Mouse (Mus musculus) hematopoietic stem cell, adult 5-6 weeks (primary cell): ENCODE data around the gene Nit1. TPM values are rescaled to one million over a fixed set of nuclear protein-coding genes. Genes with fewer than 3 reads are reported as not detected.

ENCODE experiments used
- ATAC-seq, 2 experiments: fragments of 125-278 bp in 1 of 2; replicated peaks in 1 of 2; 2 replicates each; pipeline ENCODE4 v1.8.0; 2016 to 2017; ENCODE audit warnings: inconsistent platforms in 2 of 2, mild to moderate bottlenecking in 2 of 2, moderate number of reproducible peaks in 2 of 2, low read depth in 1 of 2, moderate TSS enrichment in 1 of 2; ENCODE audit not compliant: low FRiP score in 2 of 2, poor library complexity in 2 of 2, severe bottlenecking in 2 of 2, insufficient read depth in 1 of 2, low TSS enrichment in 1 of 2
- total RNA-seq: library from RNA; stranded (forward); fragments of 172-1452, 232-1000 nt; gene quantifications from 2 replicates; pipeline ENCODE4 v1.2.3, GENCODE M21; 2017

The Nit1 gene
- total RNA-seq, result 45.7 and 55.1 TPM in 2 replicates

DNA sequence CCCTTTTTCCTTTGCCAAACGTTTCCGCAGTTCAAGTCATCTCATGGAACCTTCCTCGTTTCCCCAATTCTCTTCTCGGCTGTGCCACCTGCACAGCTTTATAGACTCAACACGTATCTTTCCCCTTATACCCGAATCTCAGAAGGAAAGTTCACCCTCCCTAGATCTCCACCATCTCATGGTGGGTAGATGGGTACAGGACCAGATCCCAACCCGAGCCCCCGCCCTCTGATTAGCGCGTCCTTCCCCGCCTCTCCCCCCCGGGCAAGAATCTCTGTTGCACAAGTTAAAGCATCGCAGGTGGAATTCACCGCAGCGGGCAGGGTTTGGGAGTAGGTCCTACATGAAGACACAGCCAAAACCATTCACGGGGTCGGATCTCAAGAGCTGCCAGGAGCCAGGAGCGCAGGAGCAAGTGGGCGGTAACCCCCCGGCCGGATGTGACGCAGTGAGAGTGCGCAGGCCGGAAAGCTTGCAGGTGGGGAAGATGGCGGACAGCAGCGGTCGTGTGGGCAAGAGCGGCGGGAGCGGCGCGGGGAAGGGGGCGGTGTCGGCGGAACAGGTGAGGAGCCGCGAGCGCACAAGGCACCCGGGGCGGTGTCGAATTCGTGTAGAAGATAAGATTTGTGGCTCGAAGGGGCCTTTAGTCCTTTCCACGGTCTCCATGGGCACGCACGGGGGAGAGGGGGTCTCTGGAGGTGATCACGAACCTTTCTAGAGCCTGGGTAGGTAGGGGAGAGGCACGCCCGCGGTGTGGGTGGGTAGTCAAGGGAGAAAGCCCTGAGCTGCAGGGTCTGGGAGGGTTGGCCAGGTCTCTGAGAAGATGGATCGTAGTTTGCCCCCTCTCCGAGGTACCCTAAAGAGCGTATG lies at the start of gene Nit1, which contains the start of gene Pfdn2:
TSS of gene Nit1 (minus strand) at position 422 of the 870 bp plus-strand sequence.
TSS of gene Pfdn2 (plus strand) at position 446 of the 870 bp plus-strand sequence.
- ATAC-seq, result peak; percentile 93 to 97

DNA sequence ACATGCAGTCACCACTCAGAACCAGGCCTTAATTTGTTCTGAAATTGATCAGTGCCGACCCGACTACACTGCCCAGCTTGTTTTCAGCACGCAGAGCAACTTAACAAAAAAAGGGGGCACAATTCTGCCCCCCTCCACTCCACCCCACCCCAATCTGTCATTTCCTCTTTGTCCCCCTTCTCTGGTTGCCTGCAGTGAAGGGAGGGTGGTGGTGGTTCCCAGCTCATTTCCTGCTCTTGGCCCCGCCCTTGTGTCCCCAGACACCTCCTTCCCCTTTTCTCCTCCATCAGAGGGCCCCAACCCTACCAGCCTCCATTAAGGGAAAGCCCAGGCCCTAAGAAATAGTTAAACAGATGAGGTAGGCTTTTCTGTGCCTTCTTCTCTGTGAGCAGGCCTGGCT lies 44.7 kb upstream of the Nit1 start:
- ATAC-seq, result peak; percentile 83 to 84

GRCm38 (mm10) chr1:171388376-171389102 lies 43.1 kb upstream of the Nit1 start, which contains the start of gene Arhgap30:
Gene Arhgap30, plus strand, starts transcription at chr1:171388954.
- ATAC-seq, result peak; percentile 90 to 92

- ATAC-seq, result no peak
These were observed 41.7 kb upstream of the Nit1 start for GRCm38 (mm10) chr1:171387099-171387498.

DNA sequence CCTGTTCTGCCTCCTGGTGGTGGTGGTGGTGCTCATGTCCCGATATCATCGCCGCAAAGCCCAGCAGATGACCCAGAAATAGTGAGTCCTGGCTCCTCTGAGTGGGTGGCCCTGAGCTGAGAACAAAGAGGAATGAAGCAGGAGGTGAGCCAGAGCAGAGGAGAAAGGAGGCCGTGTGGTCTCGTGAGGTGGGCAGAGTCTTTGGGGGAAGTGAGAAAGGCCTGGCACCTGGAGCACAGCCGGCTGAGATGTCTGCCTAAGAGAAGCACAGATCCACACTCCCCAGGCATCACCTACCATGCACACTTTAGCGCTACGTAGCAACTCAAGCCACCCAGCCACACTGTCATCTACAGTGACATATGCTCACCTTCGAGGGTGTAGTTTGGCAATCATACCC lies 39.7 kb upstream of the Nit1 start:
- ATAC-seq, result no peak

DNA sequence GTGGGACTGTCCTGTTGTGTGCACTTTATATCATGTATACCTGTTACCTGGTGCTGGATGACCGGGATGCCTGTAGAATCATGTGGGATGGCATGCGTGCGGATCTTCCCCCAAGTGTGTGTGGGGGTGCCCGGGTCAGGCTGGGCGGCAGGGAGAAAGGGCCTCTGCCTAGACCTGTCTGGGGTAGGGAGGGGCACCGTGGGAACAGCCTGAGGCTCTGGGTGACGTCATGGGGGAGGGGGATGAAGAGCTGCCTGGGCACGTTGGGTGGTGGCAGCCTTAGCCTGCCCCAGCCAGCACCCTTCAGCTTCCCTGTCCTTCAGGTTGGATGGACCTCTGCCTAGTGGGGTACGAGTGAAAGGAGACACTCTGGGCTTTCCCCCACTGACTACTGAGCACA lies 38.9 kb upstream of the Nit1 start:
- ATAC-seq, result no peak

GRCm38 (mm10) chr1:171382096-171382620 lies 36.7 kb upstream of the Nit1 start:
- no peak for ATAC-seq

GRCm38 (mm10) chr1:171379935-171380599 lies 34.6 kb upstream of the Nit1 start:
- ATAC-seq, result peak; percentile 87 to 88

DNA sequence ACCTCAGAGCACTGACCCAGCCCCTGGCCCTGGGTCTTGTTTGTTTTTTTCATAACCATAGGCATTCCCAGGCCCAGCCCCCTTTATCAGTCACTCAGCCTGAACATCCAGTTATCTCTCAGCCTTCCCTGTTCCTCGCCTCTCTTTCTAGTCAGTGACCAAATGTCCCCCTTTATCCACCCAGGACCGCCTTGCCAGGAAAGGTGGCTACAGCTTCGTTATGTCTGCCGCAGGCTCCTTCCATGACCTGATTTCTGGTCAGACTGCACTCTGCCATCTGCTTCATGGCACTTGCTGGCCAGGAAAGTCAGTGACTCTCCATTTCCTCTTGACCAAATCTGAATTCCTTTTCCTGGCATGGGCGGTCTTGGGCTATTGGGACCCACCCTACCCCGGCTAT lies 32.9 kb upstream of the Nit1 start:
- ATAC-seq, result no peak

DNA sequence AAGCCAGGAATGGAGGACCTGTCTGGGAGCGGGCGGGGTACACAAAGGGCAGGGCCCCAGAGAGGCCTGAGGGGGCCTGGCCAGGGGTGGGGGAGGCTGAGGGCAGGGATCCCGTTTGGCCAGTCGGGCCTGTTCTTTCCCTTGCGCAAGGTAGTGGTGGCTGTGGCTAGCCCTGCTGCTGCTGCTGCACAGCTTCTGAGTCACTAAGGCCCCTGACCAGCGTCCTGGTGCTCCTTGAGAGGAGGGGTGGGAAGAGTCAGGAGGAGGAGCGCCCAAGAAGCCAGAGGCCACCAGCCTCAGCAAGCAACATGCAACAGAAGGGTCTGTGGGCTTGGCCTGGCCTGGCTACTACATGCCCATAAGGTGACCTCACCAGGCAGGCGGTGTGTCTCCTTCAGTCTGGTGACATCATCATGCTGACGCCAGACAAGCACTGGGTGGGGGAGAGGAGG lies 30.2 kb upstream of the Nit1 start:
- ATAC-seq, result peak in 1 of 2 experiments; percentile 15; a peak in 1 of 4 replicates

DNA sequence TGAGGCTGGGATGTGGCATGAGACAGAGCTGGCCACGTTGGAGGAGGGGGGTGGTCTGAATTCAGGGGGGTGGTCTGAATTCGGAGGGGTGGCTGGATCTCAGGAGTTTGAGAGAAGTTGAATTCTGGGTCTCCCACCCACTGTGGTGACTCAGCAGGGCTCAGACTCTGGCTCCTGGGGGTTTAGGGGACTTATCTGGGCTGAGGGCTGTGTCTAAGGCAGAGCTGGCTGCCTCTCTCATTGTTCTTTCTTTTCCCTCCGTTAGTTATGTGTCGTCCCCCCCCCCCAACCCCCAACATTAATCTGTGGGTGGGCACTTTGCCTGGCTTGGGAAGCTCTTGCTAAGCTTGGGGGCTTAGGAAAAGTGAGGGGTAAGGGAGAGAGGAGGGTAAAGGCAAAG lies 28.5 kb upstream of the Nit1 start:
- no peak for ATAC-seq

DNA sequence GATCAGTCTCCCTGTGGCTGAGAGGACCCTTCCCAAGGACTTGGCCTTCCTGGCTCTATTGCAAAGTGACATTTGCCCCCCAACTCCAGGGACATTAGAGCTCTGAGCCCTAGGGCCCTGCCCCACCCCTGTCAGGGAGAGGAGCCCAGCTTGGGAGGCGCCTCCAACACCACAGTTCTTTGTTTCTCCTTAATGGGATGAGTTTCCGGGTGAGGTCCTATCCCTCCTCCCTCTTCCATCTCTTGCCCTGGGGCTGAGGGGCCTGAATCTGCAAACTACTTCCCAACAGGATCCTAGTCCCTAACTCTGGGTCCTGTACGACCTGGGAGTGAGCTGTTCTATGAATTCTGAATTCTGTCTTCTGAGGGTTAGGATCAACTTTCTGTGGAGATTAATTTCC lies 27.4 kb upstream of the Nit1 start:
- no peak for ATAC-seq

GRCm38 (mm10) chr1:171369845-171370556 lies 24.6 kb upstream of the Nit1 start, which contains the start of gene Nectin4:
Gene Nectin4, plus strand, starts transcription at chr1:171370099.
- ATAC-seq, result peak; percentile 73 to 76

GRCm38 (mm10) chr1:171365934-171366333 lies 20.5 kb upstream of the Nit1 start:
- no peak; a peak in 1 of 4 replicates for ATAC-seq

DNA sequence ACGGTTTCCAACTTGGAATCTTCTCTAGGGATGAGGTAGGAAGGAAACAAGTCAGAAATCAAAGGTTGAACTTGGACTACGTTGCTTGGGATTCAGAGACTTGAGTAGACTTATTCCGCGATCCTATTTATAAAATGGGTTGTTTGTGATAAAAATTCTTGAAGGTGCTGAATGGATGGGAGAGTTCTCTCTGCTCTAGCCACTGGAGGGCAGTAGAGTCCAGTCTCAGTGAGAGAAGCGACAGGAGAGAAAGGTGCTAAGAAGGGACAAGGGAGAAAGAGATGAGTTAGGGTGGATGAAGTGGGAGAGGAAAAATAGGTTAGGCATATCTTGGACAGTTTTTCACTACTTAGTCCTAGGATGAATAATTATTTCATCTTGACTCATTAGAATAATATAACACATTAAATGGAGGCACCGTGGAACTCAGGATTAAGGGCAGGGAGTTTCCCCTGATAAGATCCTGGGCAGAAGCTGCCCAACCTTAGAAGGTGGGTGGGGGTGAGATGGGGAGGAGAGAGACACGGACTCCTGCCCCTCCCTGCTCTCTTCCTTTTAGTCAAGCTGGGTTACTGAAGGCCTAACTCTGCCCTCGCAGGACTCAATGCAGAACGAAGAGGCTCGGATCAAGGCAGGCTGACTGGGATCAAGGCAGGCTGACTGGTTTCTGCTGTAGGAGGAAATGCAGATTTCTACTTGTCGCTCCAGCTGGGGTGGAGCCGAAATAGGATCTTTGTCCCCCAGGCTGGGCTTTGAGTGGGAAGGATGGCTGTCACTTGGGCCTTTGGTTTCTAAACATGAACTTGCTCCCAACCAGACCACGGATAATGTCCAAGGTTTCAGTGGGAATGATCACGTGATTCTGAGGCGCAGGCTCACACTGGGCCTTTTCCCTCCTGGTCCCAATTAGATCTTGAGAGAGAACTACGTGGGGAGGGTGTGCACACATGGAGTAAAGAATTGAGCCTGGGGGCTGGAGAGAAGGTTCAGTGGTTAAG lies 16.0 kb upstream of the Nit1 start:
- peak; percentile 57 to 63; a peak in 2 of 4 replicates for ATAC-seq

- ATAC-seq, result peak; percentile 94 to 96
These were observed 15.2 kb upstream of the Nit1 start, which contains the start of gene Klhdc9 for GRCm38 (mm10) chr1:171360656-171361055. Gene Klhdc9, minus strand, starts transcription at chr1:171360798.
